Mouse (Mus musculus) myocyte (in vitro differentiated cells): Measurements from ENCODE around the gene Urb2. TPM values are rescaled to one million over a fixed set of nuclear protein-coding genes. Genes with fewer than 3 reads are reported as not detected.
A peak's percentile ranks its signal among the peaks of the same experiment; 100 is the strongest.

ENCODE experiments used
- H3K27me3 ChIP-seq: one replicate; pipeline ENCODE4 v1.6.1; 2011; ENCODE audit not compliant: control insufficient read depth, insufficient read depth, insufficient read length
- H3K36me3 ChIP-seq: one replicate; pipeline ENCODE4 v1.6.1; 2011; ENCODE audit not compliant: control insufficient read depth, insufficient read depth
- H3K4me2 ChIP-seq: one replicate; pipeline ENCODE4 v1.6.1; 2011; ENCODE audit warnings: low read depth, control low read depth
- H3K4me3 ChIP-seq: one replicate; pipeline ENCODE4 v1.5.1; 2011; ENCODE audit warnings: mild to moderate bottlenecking, control low read depth, moderate library complexity
- H3K79me2 ChIP-seq: one replicate; pipeline ENCODE4 v1.6.1; 2011; ENCODE audit not compliant: control insufficient read depth, insufficient read depth
- H3ac ChIP-seq: one replicate; pipeline ENCODE4 v1.6.1; 2011; ENCODE audit not compliant: control insufficient read depth, insufficient read length
- CEBPB ChIP-seq: IDR thresholded peaks from 2 replicates; pipeline ENCODE4 v1.6.1; 2011; ENCODE audit warnings: mild to moderate bottlenecking, moderate library complexity; ENCODE audit not compliant: poor library complexity, insufficient read depth, severe bottlenecking
- E2F4 ChIP-seq: IDR thresholded peaks from one replicate; pipeline ENCODE4 v1.6.1; 2011; ENCODE audit warnings: mild to moderate bottlenecking, control low read depth, moderate library complexity; ENCODE audit not compliant: insufficient read depth
- MAX ChIP-seq: IDR thresholded peaks from one replicate; pipeline ENCODE4 v1.6.1; 2011; ENCODE audit warnings: low read depth, mild to moderate bottlenecking, control low read depth
- MYOD1 ChIP-seq, 3 experiments: IDR thresholded peaks; one replicate each; pipeline ENCODE4 v1.6.1; 2011; ENCODE audit warnings: control low read depth in 2 of 3, low read depth in 2 of 3, mild to moderate bottlenecking in 2 of 3, moderate library complexity in 1 of 3; ENCODE audit not compliant: insufficient read length in 2 of 3, control insufficient read depth in 1 of 3
- MYOG ChIP-seq, 3 experiments: IDR thresholded peaks; one replicate each; pipeline ENCODE4 v1.6.1; 2011; ENCODE audit warnings: control low read depth in 2 of 3, low read depth in 2 of 3, mild to moderate bottlenecking in 2 of 3; ENCODE audit not compliant: insufficient read length in 2 of 3, control insufficient read depth in 1 of 3, insufficient read depth in 1 of 3
- POLR2A ChIP-seq: IDR thresholded peaks from one replicate; pipeline ENCODE4 v1.6.1; 2011; ENCODE audit warnings: low read depth, mild to moderate bottlenecking, control low read depth, moderate library complexity; ENCODE audit not compliant: insufficient read length
- POLR2AphosphoS2 ChIP-seq: IDR thresholded peaks from one replicate; pipeline ENCODE4 v1.6.1; 2011; ENCODE audit warnings: low read depth, control low read depth; ENCODE audit not compliant: insufficient read length
- REST ChIP-seq: IDR thresholded peaks from one replicate; pipeline ENCODE4 v1.6.1; 2011; ENCODE audit warnings: mild to moderate bottlenecking, control low read depth, moderate library complexity; ENCODE audit not compliant: insufficient read depth, insufficient read length
- SRF ChIP-seq: IDR thresholded peaks from one replicate; pipeline ENCODE4 v1.6.1; 2011; ENCODE audit warnings: low read depth; ENCODE audit not compliant: control insufficient read depth, insufficient read length
- TCF12 ChIP-seq: IDR thresholded peaks from one replicate; pipeline ENCODE4 v1.6.1; 2011; ENCODE audit warnings: mild to moderate bottlenecking, control low read depth; ENCODE audit not compliant: poor library complexity, insufficient read depth, severe bottlenecking
- TCF3 ChIP-seq: IDR thresholded peaks from one replicate; pipeline ENCODE4 v1.6.1; 2011; ENCODE audit warnings: low read depth, control low read depth; ENCODE audit not compliant: insufficient read length
- USF1 ChIP-seq: IDR thresholded peaks from one replicate; pipeline ENCODE4 v1.6.1; 2011; ENCODE audit warnings: low read depth, mild to moderate bottlenecking, control low read depth, moderate library complexity
- polyA plus RNA-seq: library from polyadenylated mRNA; unstranded; fragments of >200 nt; fragmentation: generic; extraction: Trizol; gene quantifications from one replicate; pipeline ENCODE4 v1.2.1, GENCODE M21; 2012; ENCODE audit warnings: missing spikeins

Gene Urb2
- polyA plus RNA-seq = 5.6 TPM

DNA sequence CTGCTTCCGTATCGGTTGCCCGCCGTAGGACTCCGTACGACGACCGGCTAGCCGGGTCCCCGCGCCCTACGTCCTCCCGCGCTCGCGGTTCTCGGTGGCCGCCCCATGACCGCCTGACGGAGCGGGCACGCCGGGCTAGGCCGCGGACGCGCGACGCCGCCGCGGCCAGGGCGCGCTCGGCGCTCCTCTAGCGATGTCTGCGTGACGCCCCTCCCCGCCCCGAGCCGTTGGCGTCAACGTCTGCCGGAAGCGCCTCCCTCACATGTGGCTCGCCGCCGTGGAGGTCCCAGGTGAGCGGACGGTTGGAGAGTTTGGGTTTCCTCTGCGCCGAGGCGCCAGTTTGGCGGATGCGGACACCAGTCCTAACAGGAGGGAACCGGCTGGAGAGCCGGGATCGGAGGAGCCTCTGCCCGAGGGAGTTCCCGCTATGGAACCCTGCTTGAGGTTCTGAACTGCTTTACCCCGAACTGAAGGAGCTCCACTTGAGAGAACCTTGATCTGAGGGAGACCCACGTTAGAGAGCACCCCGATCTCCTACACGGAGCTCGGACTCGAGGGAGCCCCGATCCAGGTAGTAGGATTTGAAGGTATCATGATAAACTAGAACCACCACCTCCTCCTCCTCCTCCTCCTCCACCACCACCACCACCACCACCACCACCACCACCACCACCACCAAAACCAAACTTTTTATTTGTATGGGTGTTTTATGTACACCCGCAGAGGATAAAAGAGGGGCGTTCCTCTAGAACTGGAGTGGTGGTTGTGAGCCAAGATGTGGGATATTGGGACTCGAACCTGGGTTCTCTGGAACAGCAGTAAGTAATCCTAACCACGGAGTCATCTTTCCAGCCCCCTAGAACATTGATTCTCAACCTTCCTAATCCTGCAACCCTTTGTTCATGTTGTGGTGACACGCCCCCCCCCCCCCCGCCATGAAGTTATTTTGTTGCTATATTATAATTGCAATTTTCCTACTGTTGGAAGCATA is at the start of gene Urb2, which contains the start of gene Taf5l:
Gene Urb2 (plus strand): TSS at position 272 of the 991 bp plus-strand sequence.
Gene Taf5l (minus strand): TSS at position 161 of the 991 bp plus-strand sequence.
- H3K4me3 ChIP-seq = peak within 1 kb of the TSS; percentile 76
- peak within 1 kb of the TSS; percentile 88 for H3ac ChIP-seq
- H3K27me3 ChIP-seq = no peaks in the 10 kb centered on the region
- TF ChIP-seq POLR2AphosphoS2 (peak; percentile 88), POLR2A (peak; percentile 77), SRF (peak; percentile 60), MYOG (IDR thresholded peaks at IDR 0.05; ENCODE audit: control insufficient read depth in 1 of 3, insufficient read depth in 1 of 3, insufficient read length in 2 of 3, low read depth in 2 of 3) (peak in 2 of 3 experiments; percentile 37 to 48), CEBPB (no peak), MYOD1 (IDR thresholded peaks at IDR 0.05; ENCODE audit: control insufficient read depth in 1 of 3, insufficient read length in 2 of 3, low read depth in 2 of 3) (peak in 1 of 3 experiments; percentile 51), E2F4 (no peak), TCF3 (no peak)
- H3K36me3 ChIP-seq = peaks cover 16% of the 10 kb centered on the region
- peak within 1 kb of the TSS; percentile 76 for H3K4me2 ChIP-seq
- H3K79me2 ChIP-seq = peaks cover 54% of the 10 kb centered on the region

DNA sequence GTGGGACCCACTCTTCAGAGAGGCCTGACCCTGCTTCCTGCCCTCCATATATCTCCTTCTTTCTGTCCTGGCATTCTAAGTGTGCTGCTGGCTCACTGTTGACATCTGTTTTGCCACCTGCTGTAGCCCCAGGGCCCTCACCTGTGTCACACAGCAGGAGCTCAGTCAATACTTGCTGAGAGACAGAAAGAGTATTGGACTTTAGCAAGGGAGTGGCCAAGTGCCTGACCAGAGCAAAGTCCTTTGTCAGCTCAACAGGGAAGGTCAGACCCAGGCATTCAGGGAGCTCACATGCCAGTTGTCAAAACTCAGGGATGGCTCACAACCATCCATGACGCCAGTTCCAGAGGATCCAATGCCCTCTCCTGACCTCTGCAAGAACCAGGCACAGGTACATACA is 47.8 kb upstream of the Urb2 start:
- H3K4me2 ChIP-seq = no peak overlapping the region
- no peaks in the 10 kb centered on the region for H3K36me3 ChIP-seq
- no peak overlapping the region for H3K4me3 ChIP-seq
- H3ac ChIP-seq = no peak overlapping the region
- H3K79me2 ChIP-seq = no peaks in the 10 kb centered on the region
- no peak for TF ChIP-seq REST
- no peak for TF ChIP-seq TCF12
- no peak for TF ChIP-seq POLR2AphosphoS2
- TF ChIP-seq CEBPB = no peak
- TF ChIP-seq TCF3 = no peak
- TF ChIP-seq MYOD1 (IDR thresholded peaks at IDR 0.05; ENCODE audit: control insufficient read depth in 1 of 3, insufficient read length in 2 of 3, low read depth in 2 of 3) = no peak
- TF ChIP-seq E2F4 = no peak
- no peak for TF ChIP-seq SRF
- no peak for TF ChIP-seq USF1
- TF ChIP-seq MYOG (IDR thresholded peaks at IDR 0.05; ENCODE audit: control insufficient read depth in 1 of 3, insufficient read depth in 1 of 3, insufficient read length in 2 of 3, low read depth in 2 of 3) = no peak
- TF ChIP-seq MAX = no peak
- no peak for TF ChIP-seq POLR2A
- H3K27me3 ChIP-seq = no peaks in the 10 kb centered on the region

DNA sequence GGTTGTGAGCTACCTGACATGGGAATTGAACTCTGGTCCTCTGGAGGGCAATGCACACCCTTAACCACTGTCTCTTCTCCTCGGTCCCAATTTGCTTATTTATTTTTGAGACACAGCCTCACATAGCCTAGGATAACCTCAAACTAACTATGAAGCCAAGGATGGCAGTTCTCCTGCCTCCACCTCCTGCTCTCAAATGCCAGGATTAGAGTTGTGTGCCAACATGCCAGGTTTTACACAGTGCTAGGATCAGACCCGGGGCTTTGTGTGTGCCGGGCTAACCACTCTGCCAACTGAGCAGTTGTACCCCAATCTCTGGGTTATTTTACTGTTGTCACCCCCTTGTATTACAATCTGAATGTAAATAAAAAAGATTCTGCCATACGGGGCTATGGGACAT is 43.8 kb upstream of the Urb2 start:
- H3K79me2 ChIP-seq = no peaks in the 10 kb centered on the region
- no peaks in the 10 kb centered on the region for H3K36me3 ChIP-seq
- no peak overlapping the region for H3K4me3 ChIP-seq
- H3K4me2 ChIP-seq = no peak overlapping the region
- H3K27me3 ChIP-seq = no peaks in the 10 kb centered on the region
- TF ChIP-seq TCF12 (no peak), MYOD1 (IDR thresholded peaks at IDR 0.05; ENCODE audit: control insufficient read depth in 1 of 3, insufficient read length in 2 of 3, low read depth in 2 of 3) (no peak), POLR2AphosphoS2 (no peak), USF1 (no peak), MAX (no peak), CEBPB (no peak), E2F4 (no peak), MYOG (IDR thresholded peaks at IDR 0.05; ENCODE audit: control insufficient read depth in 1 of 3, insufficient read depth in 1 of 3, insufficient read length in 2 of 3, low read depth in 2 of 3) (no peak), REST (no peak), SRF (no peak), POLR2A (no peak), TCF3 (no peak)
- H3ac ChIP-seq = no peak overlapping the region

DNA sequence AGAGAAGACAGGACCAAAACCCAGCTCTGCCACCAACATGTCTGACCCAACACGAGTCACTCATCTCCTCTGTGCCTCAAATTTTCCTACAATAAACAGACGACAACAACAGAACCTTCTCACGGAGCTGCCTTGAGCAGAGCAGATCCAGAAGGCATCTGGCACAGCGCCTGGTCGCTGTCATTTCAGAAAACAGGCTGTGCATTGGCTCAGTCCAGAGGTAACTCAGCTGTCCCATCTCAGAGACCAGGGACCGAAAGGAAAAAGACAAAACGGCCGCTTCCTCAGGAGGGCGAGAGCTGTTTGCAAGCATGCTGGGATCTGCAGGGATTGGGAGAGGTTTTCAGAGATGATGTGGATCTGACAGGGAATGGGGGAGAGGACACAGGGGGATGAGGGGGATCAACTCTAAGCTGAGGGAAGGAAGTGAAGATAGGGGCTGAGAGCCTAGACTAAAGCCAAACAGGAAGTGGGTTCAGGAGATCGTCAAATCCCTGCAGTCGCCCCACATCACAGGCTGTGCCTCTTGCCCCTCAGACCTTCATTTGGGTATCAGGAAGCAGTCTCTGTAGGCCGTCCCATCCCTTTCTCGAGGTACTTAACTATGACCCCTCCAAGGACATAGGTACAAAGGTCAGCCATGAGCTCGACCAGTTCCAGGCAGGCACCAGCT is 43.0 kb upstream of the Urb2 start:
- Histone ChIP-seq H3K4me2 (no peak overlapping the region), H3K79me2 (no peaks in the 10 kb centered on the region), H3ac (no peak overlapping the region), H3K27me3 (no peaks in the 10 kb centered on the region), H3K36me3 (no peaks in the 10 kb centered on the region), H3K4me3 (no peak overlapping the region)
- TF ChIP-seq MYOG (IDR thresholded peaks at IDR 0.05; ENCODE audit: control insufficient read depth in 1 of 3, insufficient read depth in 1 of 3, insufficient read length in 2 of 3, low read depth in 2 of 3) = no peak
- TF ChIP-seq POLR2A = no peak
- no peak for TF ChIP-seq MAX
- TF ChIP-seq CEBPB = no peak
- TF ChIP-seq REST = no peak
- TF ChIP-seq MYOD1 (IDR thresholded peaks at IDR 0.05; ENCODE audit: control insufficient read depth in 1 of 3, insufficient read length in 2 of 3, low read depth in 2 of 3) = no peak
- TF ChIP-seq TCF3 = no peak
- no peak for TF ChIP-seq POLR2AphosphoS2
- TF ChIP-seq USF1 = no peak
- no peak for TF ChIP-seq SRF
- no peak for TF ChIP-seq E2F4
- no peak for TF ChIP-seq TCF12
